Mouse (Mus musculus): Measurements from ENCODE around the gene Tmem128.

The Tmem128 gene

GRCm38 (mm10) chr5:38260107-38260682 is at the start of gene Tmem128:
Gene Tmem128, plus strand, starts transcription at chr5:38260185.
- DNase-seq (ENCODE audit: low spot score in 2 of 2), result peak; percentile 35 to 60

GRCm38 (mm10) chr5:38211691-38212090 is 48.3 kb upstream of the Tmem128 start:
- no peak for DNase-seq (ENCODE audit: low spot score in 2 of 2)

GRCm38 (mm10) chr5:38213009-38213408 is 47.0 kb upstream of the Tmem128 start:
- DNase-seq (ENCODE audit: low spot score in 2 of 2), result no peak

- no peak for DNase-seq (ENCODE audit: low spot score in 2 of 2)
Measured at GRCm38 (mm10) chr5:38219771-38220307, 40.1 kb upstream of the Tmem128 start.

- peak; percentile 90 to 96 for DNase-seq (ENCODE audit: low spot score in 2 of 2)
Measured at GRCm38 (mm10) chr5:38220328-38220912, 39.6 kb upstream of the Tmem128 start, which contains the start of the genes Zbtb49 and Lyar. Gene Zbtb49, minus strand, starts transcription at chr5:38220457. Gene Lyar, plus strand, starts transcription at chr5:38220470.

GRCm38 (mm10) chr5:38235422-38235821 is 24.6 kb upstream of the Tmem128 start:
- DNase-seq (ENCODE audit: low spot score in 2 of 2), result peak in 1 of 2 experiments; percentile 17

GRCm38 (mm10) chr5:38236627-38237026 is 23.4 kb upstream of the Tmem128 start:
- no peak for DNase-seq (ENCODE audit: low spot score in 2 of 2)

- DNase-seq (ENCODE audit: low spot score in 2 of 2), result no peak
Measured at GRCm38 (mm10) chr5:38240727-38241472, 19.1 kb upstream of the Tmem128 start.

- DNase-seq (ENCODE audit: low spot score in 2 of 2), result no peak
Measured at GRCm38 (mm10) chr5:38241473-38241834, 18.5 kb upstream of the Tmem128 start.

GRCm38 (mm10) chr5:38241966-38242365 is 18.0 kb upstream of the Tmem128 start:
- DNase-seq (ENCODE audit: low spot score in 2 of 2), result no peak

- DNase-seq (ENCODE audit: low spot score in 2 of 2), result no peak
Measured at GRCm38 (mm10) chr5:38255195-38255594, 4.8 kb upstream of the Tmem128 start.

- DNase-seq (ENCODE audit: low spot score in 2 of 2), result no peak
Measured at GRCm38 (mm10) chr5:38255644-38256043, 4.3 kb upstream of the Tmem128 start.

GRCm38 (mm10) chr5:38256551-38256950 is 3.4 kb upstream of the Tmem128 start:
- DNase-seq (ENCODE audit: low spot score in 2 of 2), result no peak

GRCm38 (mm10) chr5:38258034-38258772 is 1.8 kb upstream of the Tmem128 start:
- no peak for DNase-seq (ENCODE audit: low spot score in 2 of 2)

- no peak for DNase-seq (ENCODE audit: low spot score in 2 of 2)
Measured at GRCm38 (mm10) chr5:38258773-38259146, 1.2 kb upstream of the Tmem128 start.

GRCm38 (mm10) chr5:38259455-38260106 is 404 bp upstream of the Tmem128 start:
- DNase-seq (ENCODE audit: low spot score in 2 of 2), result no peak

GRCm38 (mm10) chr5:38270942-38271341 is 11.0 kb downstream of the Tmem128 start:
- no peak for DNase-seq (ENCODE audit: low spot score in 2 of 2)

GRCm38 (mm10) chr5:38273831-38274230 is 13.8 kb downstream of the Tmem128 start:
- no peak for DNase-seq (ENCODE audit: low spot score in 2 of 2)

- DNase-seq (ENCODE audit: low spot score in 2 of 2), result no peak
Measured at GRCm38 (mm10) chr5:38275771-38276170, 15.8 kb downstream of the Tmem128 start, which contains the start of gene Otop1. Gene Otop1, plus strand, starts transcription at chr5:38275972.

GRCm38 (mm10) chr5:38276451-38276850 is 16.5 kb downstream of the Tmem128 start:
- DNase-seq (ENCODE audit: low spot score in 2 of 2), result no peak

GRCm38 (mm10) chr5:38277098-38277866 is 17.3 kb downstream of the Tmem128 start:
- no peak for DNase-seq (ENCODE audit: low spot score in 2 of 2)
